Mouse (Mus musculus) CH12.LX (cell line): ENCODE measurements around the gene Dpf3. TPM values are rescaled to one million over a fixed set of nuclear protein-coding genes. Genes with fewer than 3 reads are reported as not detected.

ENCODE experiments used
- DNase-seq: peaks from one replicate; pipeline ENCODE4 v3.0.0-alpha.2; 2013; ENCODE audit errors: extremely low read depth
- H3K27ac ChIP-seq: 2 replicates; pipeline ENCODE4 v1.5.1; 2012; ENCODE audit warnings: low read depth, mild to moderate bottlenecking, control low read depth, moderate library complexity; ENCODE audit not compliant: insufficient read depth
- H3K27me3 ChIP-seq: replicated peaks from 2 replicates; pipeline ENCODE3; 2012; ENCODE audit warnings: inconsistent platforms
- H3K36me3 ChIP-seq, 2 experiments: replicated peaks in 1 of 2; 2 replicates each; pipeline versions ENCODE3 to v1.6.1; 2012; ENCODE audit warnings: inconsistent platforms in 1 of 2, low read length in 1 of 2, mild to moderate bottlenecking in 1 of 2, mixed read lengths in 1 of 2, moderate library complexity in 1 of 2; ENCODE audit not compliant: control insufficient read depth in 1 of 2, insufficient read depth in 1 of 2
- H3K4me1 ChIP-seq, 2 experiments: 2 replicates each; pipeline ENCODE4 v1.6.1; 2012; ENCODE audit warnings: inconsistent platforms in 1 of 2, moderate library complexity in 1 of 2; ENCODE audit not compliant: insufficient read depth in 2 of 2, control insufficient read depth in 1 of 2
- H3K4me2 ChIP-seq: 2 replicates; pipeline ENCODE4 v1.6.1; 2012; ENCODE audit warnings: low read depth, mild to moderate bottlenecking, control low read depth; ENCODE audit not compliant: poor library complexity, insufficient read depth, severe bottlenecking
- H3K4me3 ChIP-seq, 3 experiments: fragments of 150-350 bp in 1 of 3; sonication (generic) in 1 of 3; replicated peaks in 1 of 3; 2 replicates each; pipeline versions ENCODE3 to v1.5.1; 2011 to 2012; ENCODE audit warnings: low read depth in 2 of 3, low read length in 2 of 3, mild to moderate bottlenecking in 2 of 3, moderate library complexity in 2 of 3, control low read depth in 1 of 3, improper control_type of control experiment in 1 of 3, inconsistent platforms in 1 of 3, mixed read lengths in 1 of 3; ENCODE audit not compliant: poor library complexity in 1 of 3
- H3K79me2 ChIP-seq: replicated peaks from 2 replicates; pipeline ENCODE4 v1.6.1; 2012; ENCODE audit warnings: mild to moderate bottlenecking, moderate library complexity; ENCODE audit not compliant: control insufficient read depth, poor library complexity, insufficient read depth, severe bottlenecking; ENCODE audit errors: extremely low read depth
- H3K9ac ChIP-seq: 2 replicates; pipeline ENCODE4 v1.6.1; 2012; ENCODE audit warnings: low read depth, mild to moderate bottlenecking, control low read depth, moderate library complexity; ENCODE audit not compliant: insufficient read depth
- H3K9me3 ChIP-seq: replicated peaks from 2 replicates; pipeline ENCODE3; 2012; ENCODE audit warnings: low read length, inconsistent platforms, mixed read lengths
- BHLHE40 ChIP-seq: IDR thresholded peaks from 2 replicates; pipeline ENCODE4 v1.6.1; 2011; ENCODE audit warnings: mild to moderate bottlenecking, low read depth, low read length, improper control_type of control experiment
- CHD1 ChIP-seq: IDR thresholded peaks from 2 replicates; pipeline ENCODE4 v1.6.1; 2012; ENCODE audit warnings: low read depth, low read length, improper control_type of control experiment, inconsistent platforms
- CHD2 ChIP-seq: IDR thresholded peaks from 2 replicates; pipeline ENCODE4 v1.6.1; 2011; ENCODE audit warnings: low read length, improper control_type of control experiment
- CTCF ChIP-seq, 2 experiments: IDR thresholded peaks in 1 of 2; conservative IDR thresholded peaks in 1 of 2; 2 replicates each; pipeline ENCODE4 v1.5.1; 2011 to 2012; ENCODE audit warnings: low read depth in 2 of 2, low read length in 2 of 2, improper control_type of control experiment in 1 of 2, inconsistent platforms in 1 of 2, mild to moderate bottlenecking in 1 of 2, moderate library complexity in 1 of 2
- ELF1 ChIP-seq: IDR thresholded peaks from 2 replicates; pipeline ENCODE4 v1.6.1; 2014; ENCODE audit warnings: low read depth, mild to moderate bottlenecking, inconsistent platforms, low read length, improper control_type of control experiment
- EP300 ChIP-seq: IDR thresholded peaks from 2 replicates; pipeline ENCODE4 v1.6.1; 2011; ENCODE audit warnings: low read length, improper control_type of control experiment
- IRF4 ChIP-seq: IDR thresholded peaks from 2 replicates; pipeline ENCODE4 v1.6.1; 2014; ENCODE audit warnings: low read depth, mild to moderate bottlenecking, inconsistent platforms, low read length, improper control_type of control experiment
- KAT2A ChIP-seq: IDR thresholded peaks from 2 replicates; pipeline ENCODE4 v1.6.1; 2012; ENCODE audit warnings: low read length, improper control_type of control experiment, inconsistent platforms; ENCODE audit not compliant: insufficient replicate concordance
- MAFK ChIP-seq: IDR thresholded peaks from 2 replicates; pipeline ENCODE4 v1.6.1; 2011; ENCODE audit warnings: low read length, improper control_type of control experiment; ENCODE audit not compliant: insufficient replicate concordance
- MAX ChIP-seq: IDR thresholded peaks from 2 replicates; pipeline ENCODE4 v1.6.1; 2011; ENCODE audit warnings: low read length, improper control_type of control experiment
- MXI1 ChIP-seq: IDR thresholded peaks from 2 replicates; pipeline ENCODE4 v1.6.1; 2011; ENCODE audit warnings: mild to moderate bottlenecking, low read depth, low read length, improper control_type of control experiment
- MYC ChIP-seq: IDR thresholded peaks from 2 replicates; pipeline ENCODE4 v1.6.1; 2011; ENCODE audit warnings: low read depth, mild to moderate bottlenecking, improper control_type of control experiment, low read length
- PAX5 ChIP-seq: IDR thresholded peaks from 2 replicates; pipeline ENCODE4 v1.6.1; 2012; ENCODE audit warnings: low read length, inconsistent platforms, mixed read lengths
- POLR2A ChIP-seq: IDR thresholded peaks from 2 replicates; pipeline ENCODE4 v1.6.1; 2011; ENCODE audit warnings: low read depth, mild to moderate bottlenecking, improper control_type of control experiment, low read length
- POLR2AphosphoS2 ChIP-seq: IDR thresholded peaks from 2 replicates; pipeline ENCODE4 v1.6.1; 2011; ENCODE audit warnings: low read depth, low read length, improper control_type of control experiment
- RCOR1 ChIP-seq: conservative IDR thresholded peaks from 2 replicates; pipeline ENCODE4 v1.6.1; 2012; ENCODE audit warnings: low read depth, mild to moderate bottlenecking, inconsistent platforms, low read length, improper control_type of control experiment
- SMC3 ChIP-seq: IDR thresholded peaks from 2 replicates; pipeline ENCODE4 v1.6.1; 2011; ENCODE audit warnings: low read depth, low read length, improper control_type of control experiment
- TBP ChIP-seq: conservative IDR thresholded peaks from 2 replicates; pipeline ENCODE4 v1.6.1; 2011; ENCODE audit warnings: low read depth, low read length, improper control_type of control experiment
- TCF12 ChIP-seq: IDR thresholded peaks from 2 replicates; pipeline ENCODE4 v1.6.1; 2014; ENCODE audit warnings: low read depth, mild to moderate bottlenecking, inconsistent platforms, low read length, improper control_type of control experiment
- UBTF ChIP-seq: IDR thresholded peaks from 2 replicates; pipeline ENCODE4 v1.6.1; 2012; ENCODE audit warnings: low read depth, mild to moderate bottlenecking, inconsistent platforms, low read length, improper control_type of control experiment, moderate library complexity
- USF1 ChIP-seq: IDR thresholded peaks from 2 replicates; pipeline ENCODE4 v1.6.1; 2014; ENCODE audit warnings: low read depth, mild to moderate bottlenecking, inconsistent platforms, low read length, improper control_type of control experiment
- ZC3H11A ChIP-seq: IDR thresholded peaks from 2 replicates; pipeline ENCODE4 v1.6.1; 2012; ENCODE audit warnings: low read depth, mild to moderate bottlenecking, inconsistent platforms, low read length, improper control_type of control experiment
- ZKSCAN1 ChIP-seq: IDR thresholded peaks from 2 replicates; pipeline ENCODE4 v1.6.1; 2012; ENCODE audit warnings: low read depth, inconsistent platforms, low read length, improper control_type of control experiment, borderline replicate concordance
- ZNF384 ChIP-seq: IDR thresholded peaks from 2 replicates; pipeline ENCODE4 v1.6.1; 2012; ENCODE audit warnings: low read depth, low read length, improper control_type of control experiment, inconsistent platforms
- dilution Hi-C: fragments of 300-500 bp; cut with MboI; formaldehyde crosslinking; loops from 2 replicates; pipeline ENCODE4 v1.14.3; 2020; ENCODE audit warnings: low sequenced_read_pairs; ENCODE audit not compliant: extremely low pct_unique_long_range_greater_than_20kb, extremely low pct_ligation_motif_present
- in situ Hi-C: fragments of 300-500 bp; cut with MboI; formaldehyde crosslinking; loops from 3 replicates; pipeline ENCODE4 v1.14.3; 2019; ENCODE audit warnings: low sequenced_read_pairs, low pct_ligation_motif_present, low pct_unique_long_range_greater_than_20kb, mixed read lengths
- polyA plus RNA-seq: library from polyadenylated mRNA; unstranded; fragments of >175 nt; gene quantifications from 2 replicates; pipeline ENCODE4 v1.2.1, GENCODE M21; 2012; ENCODE audit warnings: low read depth; ENCODE audit not compliant: insufficient read length
- total RNA-seq, 2 experiments: library from RNA; depleted of rRNA; stranded (reverse); fragments of 300-350 nt in 1 of 2; fragments of >200 nt in 1 of 2; gene quantifications; 2 replicates each; pipeline ENCODE4 v1.2.3; 2012 to 2014

Dpf3 gene
- total and polyA plus RNA-seq, 3 experiments, result 0.42 to 1.2 (median 1.2) TPM

DNA sequence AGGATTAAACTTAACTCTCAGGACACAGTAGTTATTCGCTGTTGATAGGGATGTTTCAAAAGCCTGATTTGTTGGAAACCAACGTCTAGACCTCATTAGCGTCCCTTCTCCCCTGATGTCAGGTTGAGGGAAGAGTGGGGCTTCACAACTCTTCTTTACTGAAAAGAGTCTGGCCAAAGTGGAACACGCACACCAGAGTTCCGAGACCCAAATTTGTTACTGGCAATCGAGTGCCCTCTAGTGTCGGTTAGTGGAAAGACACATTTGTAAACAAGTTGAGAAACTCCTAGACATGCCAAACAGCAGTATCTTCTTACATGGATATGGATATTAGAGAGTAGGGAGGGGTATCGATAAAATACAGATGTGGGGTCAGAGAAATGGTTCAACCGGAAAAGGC, 14.7 kb upstream of the Dpf3 start (continued):
- TF ChIP-seq PAX5 (no peak), TBP (no peak), IRF4 (no peak), ZKSCAN1 (no peak), BHLHE40 (no peak), UBTF (no peak), CTCF (conservative IDR thresholded peaks at IDR 0.05 in 1 of 2, IDR thresholded peaks at IDR 0.05 in 1 of 2; ENCODE audit: low read depth in 2 of 2, low read length in 2 of 2) (peak; percentile 80 to 88), TCF12 (no peak), POLR2A (no peak)

DNA sequence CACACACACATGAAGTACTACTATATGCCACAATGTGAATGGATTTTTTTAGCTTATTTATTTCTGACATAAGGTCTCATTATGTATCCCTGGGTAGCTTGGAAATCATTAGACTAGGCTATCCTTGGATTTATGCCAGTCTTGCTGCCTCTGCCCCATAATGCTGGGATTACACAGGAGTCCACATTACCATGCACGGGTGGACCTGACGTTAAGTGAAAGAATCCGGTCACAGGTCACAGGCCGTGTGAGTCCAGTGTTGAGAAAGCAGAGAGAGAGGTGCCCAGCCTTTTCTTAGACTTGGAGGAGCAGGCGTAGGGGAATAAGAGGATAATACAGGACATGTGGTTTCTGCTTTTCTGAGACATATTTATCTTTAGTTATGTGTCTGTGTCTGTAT, 11.7 kb upstream of the Dpf3 start:
- no peaks in the 10 kb centered on the region for H3K4me1 ChIP-seq
- no peak overlapping the region for H3K4me3 ChIP-seq
- DNase-seq, result no peak
- in situ Hi-C loops, result loop anchor here (5.0 kb wide), 1 partner anchor 387 kb away; no protein-coding TSS in a partner anchor
- H3K4me2 ChIP-seq, result no peak overlapping the region
- dilution Hi-C loops, result no loop called here
- H3K79me2 ChIP-seq, result no peaks in the 10 kb centered on the region
- peaks cover under 1% of the 10 kb centered on the region for H3K27me3 ChIP-seq
- no peak overlapping the region for H3K9ac ChIP-seq
- TF ChIP-seq ZC3H11A (no peak), POLR2A (no peak), POLR2AphosphoS2 (no peak), KAT2A (no peak), SMC3 (no peak), ELF1 (no peak), RCOR1 (no peak), CHD2 (no peak), USF1 (no peak), EP300 (no peak), MYC (no peak), MXI1 (no peak), MAFK (no peak), ZNF384 (no peak), MAX (no peak), CHD1 (no peak)
- H3K36me3 ChIP-seq, result no peaks in the 10 kb centered on the region
- no peaks in the 10 kb centered on the region for H3K9me3 ChIP-seq
- no peak overlapping the region for H3K27ac ChIP-seq
